Mouse (Mus musculus) left cerebral cortex, adult 2 months (tissue): ENCODE results near the gene Fyb. TPM values are rescaled to one million over a fixed set of nuclear protein-coding genes. Genes with fewer than 3 reads are reported as not detected.

ENCODE experiments used
- DNase-seq, 2 experiments: peaks; one replicate each; pipeline ENCODE4 v3.0.0; 2021 to 2022; ENCODE audit warnings: low spot score in 2 of 2, mixed read lengths in 1 of 2; ENCODE audit errors: extremely low spot score in 1 of 2
- H3K27ac ChIP-seq: fragments of 200-600 bp; 2 replicates; pipeline ENCODE4 v1.8.1; 2022
- H3K4me3 ChIP-seq: fragments of 200-600 bp; 2 replicates; pipeline ENCODE4 v1.8.1; 2022
- CTCF ChIP-seq: fragments of 200-600 bp; IDR thresholded peaks from 2 replicates; pipeline ENCODE4 v1.8.1; 2022; ENCODE audit warnings: antibody characterized with exemption, mild to moderate bottlenecking, moderate library complexity
- intact Hi-C: fragments of 180-260 bp; cut with DNase I; formaldehyde crosslinking; loops from one replicate; pipeline ENCODE4 v1.15.1; 2025
- total RNA-seq, 2 experiments: library from RNA; stranded (reverse); gene quantifications; 2 replicates each; pipeline ENCODE4 v1.2.3; 2021

Fyb gene
- total RNA-seq, 2 experiments from 2014 or later: 9.2 to 9.9 TPM

DNA sequence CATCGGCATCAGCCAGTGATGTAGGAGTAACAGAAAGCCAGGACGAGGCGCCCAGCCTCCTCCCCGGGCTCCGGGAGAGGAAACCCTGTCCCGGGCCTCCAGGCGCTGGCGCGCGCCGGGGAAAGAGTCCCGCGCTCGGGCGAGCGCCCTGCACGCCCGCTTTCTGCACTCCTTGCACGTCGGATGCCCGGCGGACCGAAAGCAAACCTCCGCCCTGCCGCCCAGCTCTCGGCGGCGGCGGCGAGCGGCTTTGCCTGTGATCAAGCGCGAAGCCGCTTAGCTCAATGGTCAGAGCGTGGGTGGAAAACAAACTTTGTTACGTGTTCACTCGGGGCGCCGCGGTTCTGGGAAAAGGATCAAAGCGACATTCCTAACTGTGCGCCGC is 184.9 kb downstream of the Fyb start:
- Histone ChIP-seq H3K4me3 (peak overlapping the region; percentile 93), H3K27ac (peak overlapping the region; percentile 93)
- peak; percentile 54 to 58 for DNase-seq
- intact Hi-C loops: loop anchor here (5.0 to 10.0 kb wide), 4 partner anchors 80 to 425 kb away; no protein-coding TSS in a partner anchor
- no peak for TF ChIP-seq CTCF

DNA sequence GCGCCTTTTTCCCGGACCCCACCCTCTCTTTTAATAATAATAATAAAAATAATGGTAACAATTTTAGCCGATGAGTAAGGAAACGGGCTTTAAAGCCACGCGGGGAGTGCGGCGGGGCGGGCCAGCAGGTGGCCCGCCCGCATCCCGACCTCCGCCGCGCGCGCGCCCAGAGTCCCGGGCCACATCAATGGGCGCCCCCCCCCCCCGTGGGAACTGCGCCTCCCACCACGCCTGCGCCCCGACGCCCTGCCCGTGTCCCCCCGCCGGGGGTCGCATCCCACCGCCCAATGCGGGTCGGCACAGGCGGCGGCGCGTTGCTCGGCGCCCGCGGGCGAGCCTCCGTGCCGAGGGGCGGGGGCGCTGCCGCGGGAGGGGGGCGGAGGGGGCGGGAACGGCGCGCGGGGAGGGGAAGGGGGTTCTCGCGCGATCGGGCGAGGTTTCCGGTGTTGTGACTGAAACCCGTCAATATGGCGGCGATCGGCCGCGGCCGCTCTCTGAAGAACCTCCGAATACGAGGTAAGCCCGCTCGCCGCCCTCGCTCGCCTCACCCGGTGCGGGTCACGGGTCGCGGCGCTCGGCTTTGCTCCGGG is 185.4 kb downstream of the Fyb start, which contains the start of gene Rictor:
Gene Rictor (plus strand): TSS at position 444 of the 590 bp plus-strand sequence.
- DNase-seq: peak; percentile 70 to 80
- no peak for TF ChIP-seq CTCF
- Histone ChIP-seq H3K27ac (peak within 1 kb of the TSS; percentile 93), H3K4me3 (peak within 1 kb of the TSS; percentile 93)
- intact Hi-C loops: loop anchor here (5.0 to 10.0 kb wide), 4 partner anchors 79 to 424 kb away; no protein-coding TSS in a partner anchor

DNA sequence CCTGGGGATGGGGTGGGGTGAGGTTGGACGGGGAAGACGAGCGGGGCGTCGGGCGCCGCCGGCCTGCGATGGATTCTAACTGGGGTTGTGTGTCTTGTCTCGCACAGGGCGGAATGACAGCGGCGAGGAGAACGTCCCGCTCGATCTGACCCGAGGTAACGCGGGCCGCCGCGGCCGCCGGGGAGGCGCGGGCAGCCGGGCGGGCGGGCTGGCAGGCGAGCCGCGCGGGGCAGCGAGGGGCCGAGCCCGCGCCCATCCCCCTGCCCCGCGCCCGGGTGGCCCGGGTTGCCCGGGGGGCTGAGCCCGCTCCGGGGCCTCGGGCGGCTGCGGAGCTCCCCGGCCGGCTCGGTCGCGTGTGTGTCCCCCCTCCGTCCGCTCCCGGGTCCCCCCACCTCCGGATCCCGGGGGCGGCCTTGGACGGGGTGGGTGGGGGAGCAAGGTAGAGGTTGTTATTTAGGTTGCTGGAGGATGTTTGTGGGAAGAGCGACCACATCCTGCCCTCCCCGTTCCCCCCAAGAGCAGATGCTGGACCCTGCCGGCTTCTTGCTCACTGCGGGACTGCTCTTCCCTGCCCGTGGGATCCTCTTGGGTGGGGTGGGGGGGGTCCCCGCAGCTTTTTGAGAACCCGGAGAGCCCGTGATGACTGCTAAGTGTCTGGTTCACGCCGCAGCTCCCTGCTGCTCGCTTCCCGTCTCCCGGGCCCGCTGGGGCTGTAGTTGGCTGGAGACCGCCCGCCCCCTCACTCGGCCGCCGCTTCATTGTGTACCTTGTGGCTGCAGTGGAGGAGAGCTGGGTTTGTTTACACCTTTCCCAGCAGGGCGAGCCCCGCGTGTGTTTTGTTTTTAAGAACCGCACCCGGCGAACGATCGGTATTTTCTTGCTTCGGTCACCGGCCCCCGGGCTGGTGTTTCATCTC is 186.1 kb downstream of the Fyb start:
- TF ChIP-seq CTCF: no peak
- Histone ChIP-seq H3K4me3 (peak overlapping the region; percentile 93), H3K27ac (peak overlapping the region; percentile 93)
- intact Hi-C loops: loop anchor here (5.0 to 10.0 kb wide), 4 partner anchors 79 to 424 kb away; no protein-coding TSS in a partner anchor
- DNase-seq: peak; percentile 43 to 59

DNA sequence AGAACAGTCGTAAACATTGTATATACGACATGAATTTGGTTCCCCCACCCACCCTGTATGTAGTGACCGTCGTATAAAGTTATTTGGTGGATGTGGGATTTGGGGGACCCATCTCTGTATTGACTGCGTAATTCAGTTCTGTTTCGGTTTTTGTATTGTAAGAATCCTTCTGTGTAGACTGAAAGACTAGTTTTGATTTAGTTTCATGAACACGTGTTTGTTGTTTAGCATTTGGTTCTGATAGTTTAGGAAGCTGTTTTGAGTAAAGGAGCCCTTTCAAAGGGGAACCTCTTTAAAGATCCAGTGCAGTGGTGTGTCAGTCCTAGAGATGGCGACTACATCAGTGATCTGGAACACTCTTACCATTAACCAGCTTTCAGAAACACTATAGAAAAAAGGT is 187.0 kb downstream of the Fyb start:
- Histone ChIP-seq H3K27ac (no peak overlapping the region; the same call in 1 of the 2 replicates), H3K4me3 (peak overlapping the region; percentile 93)
- intact Hi-C loops: loop anchor here (5.0 to 10.0 kb wide), 4 partner anchors 78 to 423 kb away; no protein-coding TSS in a partner anchor
- no peak for DNase-seq
- no peak for TF ChIP-seq CTCF

DNA sequence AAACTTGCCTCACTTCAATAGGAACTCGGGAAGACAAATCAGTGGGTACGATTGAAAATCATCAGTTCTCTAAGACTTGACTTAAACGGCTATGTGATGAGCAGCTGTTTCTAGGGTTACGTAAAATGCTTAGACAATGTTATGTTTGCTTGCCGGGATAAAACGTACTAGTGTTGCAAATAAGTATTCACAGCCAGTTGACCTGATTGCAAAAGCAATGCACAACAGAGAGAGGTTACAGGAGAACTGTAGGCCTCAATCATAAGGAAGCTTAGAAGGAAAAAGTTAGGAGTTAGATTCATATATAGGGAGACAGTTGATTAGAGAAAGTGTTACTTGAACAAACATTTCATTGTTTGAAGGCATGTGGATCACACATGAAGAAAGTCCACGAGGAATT is 187.7 kb downstream of the Fyb start:
- TF ChIP-seq CTCF: no peak
- DNase-seq: no peak
- Histone ChIP-seq H3K27ac (no peak overlapping the region), H3K4me3 (no peak overlapping the region; the same call in 1 of the 2 replicates)
- intact Hi-C loops: no loop called here

DNA sequence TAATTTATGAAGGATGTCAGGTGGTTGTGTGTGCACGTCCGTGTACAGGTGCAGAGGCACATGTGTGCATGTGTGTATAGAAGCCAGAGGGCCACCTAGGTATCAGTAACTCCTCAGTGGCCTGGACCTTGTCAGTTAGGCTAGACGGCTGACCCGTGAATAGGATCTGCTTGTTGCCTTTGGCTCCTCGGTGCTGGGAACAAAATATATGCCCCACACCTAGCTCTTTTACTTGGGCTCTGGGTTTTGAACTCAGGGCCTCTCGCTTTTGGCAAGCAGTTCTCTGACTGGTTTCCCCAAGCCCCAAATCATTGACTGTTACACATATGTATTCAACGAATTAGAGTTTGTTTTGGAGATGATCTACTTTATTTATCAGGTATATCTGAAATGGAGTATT is 188.6 kb downstream of the Fyb start:
- DNase-seq: no peak
- H3K4me3 ChIP-seq: no peak overlapping the region
- intact Hi-C loops: no loop called here
- H3K27ac ChIP-seq: no peak overlapping the region
- TF ChIP-seq CTCF: no peak

Other genes starting within 250 kb of the Fyb start
- 10 to 100 TPM in 1 of 2 experiments, 1 to 10 TPM in 1; 9.9 to 13.9 TPM for gene Dab2, start 223.1 kb upstream of the Fyb start, total RNA-seq
- not detected for gene C9, start 77.5 kb upstream of the Fyb start, total RNA-seq
- 10 to 100 TPM; 39.6 to 47.5 TPM for gene Rictor, start 185.5 kb downstream of the Fyb start, total RNA-seq